Mouse (Mus musculus) layer of hippocampus, adult 8-10 months (tissue): ENCODE measurements around the gene Tep1. TPM values are rescaled to one million over a fixed set of nuclear protein-coding genes. Genes with fewer than 3 reads are reported as not detected.
"Not testable (repeated sequence)": the region's sequence is repeated elsewhere in the genome, so short reads cannot be mapped to it uniquely, and the experiment has no call there.

Experiments used
- DNase-seq, 2 experiments: peaks; one replicate each; pipeline ENCODE4 v3.0.0; 2022; ENCODE audit warnings: low spot score in 2 of 2
- total RNA-seq, 4 experiments: library from RNA; stranded (reverse); gene quantifications; 2 replicates each; pipeline ENCODE4 v1.2.4; 2022

Gene Tep1
- total RNA-seq, 4 experiments from 2014 or later = 5.1 to 8.0 (median 7.4) TPM

DNA sequence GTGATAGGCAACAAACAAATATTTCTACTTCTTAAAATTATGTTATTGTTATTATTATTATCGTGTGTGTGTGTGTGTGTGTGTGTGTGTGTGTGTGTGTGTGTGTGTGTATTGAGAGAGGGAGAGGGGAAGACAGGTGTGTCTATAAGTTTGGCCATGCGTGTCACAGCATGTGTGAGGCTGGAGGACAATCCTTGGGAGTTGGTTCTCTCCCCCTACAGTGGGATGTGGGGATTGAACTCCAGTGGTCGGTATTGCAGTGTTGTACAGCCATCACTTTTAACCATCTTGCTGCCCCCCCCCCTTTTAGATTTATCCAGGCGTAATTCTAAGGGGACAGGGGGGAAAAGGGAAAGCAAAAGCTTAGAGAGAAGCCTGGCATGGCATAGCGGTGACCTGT is 1.7 kb downstream of the Tep1 start:
- no peak for DNase-seq

DNA sequence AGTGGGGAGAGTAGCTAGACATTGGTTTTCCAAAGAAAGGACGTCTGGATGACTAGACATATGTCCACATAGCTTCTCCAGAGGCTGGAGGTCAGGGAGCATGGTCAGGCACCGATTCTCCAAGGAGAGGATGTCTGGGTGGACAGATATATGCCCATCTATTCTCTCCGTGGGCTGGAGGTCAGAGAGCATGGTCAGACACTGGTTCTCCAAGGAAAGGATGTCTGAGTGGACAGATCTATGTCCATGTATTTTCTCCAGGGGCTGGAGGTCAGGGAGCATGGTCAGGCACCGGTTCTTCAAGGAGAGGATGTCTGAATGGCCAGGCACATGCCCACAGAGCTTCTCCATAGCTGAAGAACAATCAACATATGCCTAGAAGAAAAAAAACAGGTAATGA is 2.1 kb downstream of the Tep1 start:
- DNase-seq = no peak

DNA sequence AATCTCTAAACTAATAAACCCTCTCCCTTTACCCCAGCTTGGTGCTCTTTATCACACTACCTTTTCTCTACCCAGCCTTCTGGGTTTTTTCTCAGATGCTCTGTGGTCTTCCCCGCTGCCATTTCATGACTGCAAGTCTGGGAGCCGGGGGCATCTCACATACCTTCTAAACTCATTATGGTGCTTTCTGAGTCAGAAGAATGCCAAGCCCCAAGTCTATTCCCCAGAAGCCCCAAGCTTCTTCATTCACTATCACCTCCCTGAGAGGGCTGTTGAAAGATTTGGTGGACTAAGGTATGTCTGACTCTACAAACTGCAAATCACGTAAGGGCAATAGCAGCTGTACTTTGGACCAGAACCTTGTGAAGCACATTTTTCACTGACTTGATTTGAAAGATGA is 3.4 kb downstream of the Tep1 start:
- DNase-seq = no peak

DNA sequence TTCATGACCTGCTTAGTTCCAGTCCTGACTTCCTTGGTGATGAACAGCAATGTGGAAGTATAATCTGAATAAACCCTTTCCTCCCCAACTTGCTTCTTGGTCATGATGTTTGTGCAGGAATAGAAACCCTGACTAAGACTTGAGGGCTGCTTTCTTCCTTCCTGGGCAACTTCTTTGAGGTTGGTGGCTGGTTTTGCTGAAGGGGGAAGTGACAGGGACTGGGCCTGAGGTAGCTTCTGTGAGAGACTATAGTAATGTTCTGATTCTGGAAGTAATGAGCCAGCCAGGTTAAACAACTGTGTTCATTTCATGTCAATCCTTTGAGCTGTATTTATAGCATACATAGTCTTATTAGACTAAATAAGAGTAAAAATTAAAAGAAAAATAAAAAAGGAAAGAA is 5.4 kb downstream of the Tep1 start:
- DNase-seq = not testable (repeated sequence)

DNA sequence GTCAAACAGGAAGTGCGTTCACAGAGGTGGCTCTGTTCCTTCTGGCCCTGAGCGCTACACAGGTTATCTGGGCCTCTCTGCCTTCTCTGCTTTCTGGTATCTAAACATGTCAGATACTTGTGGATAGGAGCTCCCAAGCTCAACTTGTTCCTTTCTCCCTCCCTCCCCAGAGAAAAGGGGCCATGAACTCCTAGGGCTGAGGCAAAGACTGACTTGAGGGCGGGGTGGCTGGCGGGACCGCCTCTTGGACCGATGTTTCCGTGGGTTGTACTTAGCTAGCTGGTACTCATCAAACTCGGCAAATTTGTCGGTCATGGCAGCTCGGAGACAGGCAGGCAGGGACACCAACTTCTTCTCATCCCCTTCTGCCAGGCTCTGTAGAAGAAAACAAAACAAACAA is 7.7 kb downstream of the Tep1 start:
- DNase-seq = no peak

DNA sequence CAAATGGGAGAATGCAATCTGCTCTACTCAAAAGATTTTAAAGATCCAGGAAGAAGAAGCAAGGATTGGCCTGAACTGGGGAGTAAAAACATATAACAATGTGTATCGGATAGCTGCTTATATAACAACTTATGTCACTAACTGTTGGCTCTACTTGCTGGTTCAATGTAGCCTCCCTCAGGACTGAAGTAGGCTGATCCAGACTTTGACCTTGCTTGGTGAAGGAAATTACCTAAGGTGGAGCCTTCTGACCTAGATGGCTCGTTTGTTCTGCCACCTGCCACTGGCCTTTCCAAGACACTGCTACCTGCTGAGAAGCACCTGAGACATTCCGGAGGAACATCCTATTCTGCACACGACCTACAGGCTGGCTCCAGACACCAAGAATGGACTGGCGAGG is 14.6 kb downstream of the Tep1 start:
- DNase-seq = no peak

DNA sequence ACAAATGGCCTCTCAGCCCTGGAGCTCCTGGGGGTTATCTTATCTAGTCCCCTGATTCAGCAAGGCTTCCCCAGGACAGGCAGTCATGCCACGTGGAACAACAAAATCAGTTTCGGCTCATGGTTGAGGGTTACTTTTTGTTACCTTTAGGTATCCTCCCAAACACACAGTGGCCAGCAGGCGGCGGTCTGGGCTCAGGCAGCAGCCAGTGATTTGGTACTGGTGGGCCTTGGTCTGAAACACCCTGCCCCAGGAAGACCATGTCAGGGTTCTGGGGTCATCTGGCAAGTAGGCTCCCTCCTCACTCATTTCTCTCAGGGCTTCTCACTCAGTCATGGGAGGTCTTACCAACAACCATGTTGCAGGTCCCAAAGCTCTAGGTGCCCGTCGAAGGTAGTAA is 33.1 kb downstream of the Tep1 start:
- DNase-seq = no peak

DNA sequence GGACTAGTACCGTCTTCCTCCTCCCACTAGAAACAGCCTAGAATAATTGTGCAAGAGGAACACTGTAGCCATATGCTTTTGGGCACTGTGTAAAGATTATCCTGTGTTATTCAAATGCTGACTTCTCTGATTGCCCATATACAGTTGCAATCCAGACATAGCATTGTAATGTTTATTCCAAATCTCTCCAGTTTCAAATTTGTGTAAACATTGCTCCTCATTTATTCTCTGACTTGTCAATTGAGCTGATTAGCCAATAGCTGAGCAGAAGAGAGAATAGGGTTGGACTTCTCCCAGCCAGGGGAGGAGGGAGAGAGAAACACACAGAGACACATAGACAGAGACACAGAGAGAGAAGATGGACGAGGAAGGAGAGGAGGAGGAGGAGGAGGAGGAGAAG is 35.9 kb downstream of the Tep1 start:
- DNase-seq = no peak

DNA sequence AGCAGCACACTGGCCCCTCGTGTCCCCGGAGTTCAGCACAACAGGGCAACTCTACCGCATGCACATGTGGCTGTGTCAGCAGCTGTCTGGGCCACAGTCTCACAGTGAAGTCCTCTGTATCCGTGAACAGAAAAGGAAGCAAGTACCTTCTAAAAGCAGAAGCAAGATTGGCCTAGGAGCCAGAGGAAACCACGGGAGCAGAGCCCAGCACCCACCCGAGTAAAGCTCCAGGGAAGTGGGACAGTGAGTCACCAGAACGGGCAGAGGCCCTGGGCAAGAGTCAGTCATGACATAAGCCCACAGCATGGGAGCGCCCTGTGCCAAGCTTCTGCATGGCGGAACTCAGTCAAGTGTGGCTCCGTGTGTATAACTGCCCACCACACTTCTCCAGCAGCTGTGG is 36.4 kb downstream of the Tep1 start:
- no peak for DNase-seq

DNA sequence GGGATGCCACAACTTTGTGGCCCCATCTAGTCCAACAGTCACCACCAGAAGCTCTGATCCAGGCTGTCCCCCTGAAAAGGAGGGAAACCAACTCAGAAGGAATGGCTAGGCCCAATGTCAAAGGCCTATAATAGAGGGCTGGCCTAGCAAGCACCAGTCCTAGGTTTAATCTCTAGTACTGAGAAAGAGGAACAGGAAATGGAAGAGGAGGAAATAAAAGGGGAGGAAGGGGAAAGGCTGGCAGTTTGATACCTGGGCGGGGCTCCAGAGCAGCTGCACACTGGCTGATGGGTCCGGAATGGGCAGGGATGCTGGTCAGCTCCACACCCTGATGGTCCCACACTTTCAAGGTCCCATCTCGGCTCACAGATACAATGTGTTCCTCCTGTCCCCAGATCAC is 40.5 kb downstream of the Tep1 start:
- DNase-seq = no peak

DNA sequence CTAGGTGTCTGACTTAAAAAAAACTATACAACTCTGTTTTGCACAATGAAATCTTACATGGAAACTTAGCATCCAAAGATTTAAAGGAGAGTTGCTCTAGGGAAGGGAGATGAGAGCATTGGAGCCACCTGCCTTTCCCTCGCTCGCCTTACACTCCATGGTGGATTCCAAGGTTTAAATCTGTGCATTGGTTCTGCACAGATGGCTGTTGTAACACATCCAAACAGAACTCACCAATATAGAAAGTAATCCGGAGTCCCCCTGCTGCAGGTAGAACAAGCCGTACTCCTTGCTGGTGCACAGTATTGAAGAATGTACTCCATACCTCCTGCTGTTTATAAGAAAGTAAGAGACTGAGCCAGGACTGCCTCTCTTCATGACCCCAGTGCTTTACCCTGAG is 43.8 kb downstream of the Tep1 start:
- DNase-seq = peak; percentile 11 to 12

DNA sequence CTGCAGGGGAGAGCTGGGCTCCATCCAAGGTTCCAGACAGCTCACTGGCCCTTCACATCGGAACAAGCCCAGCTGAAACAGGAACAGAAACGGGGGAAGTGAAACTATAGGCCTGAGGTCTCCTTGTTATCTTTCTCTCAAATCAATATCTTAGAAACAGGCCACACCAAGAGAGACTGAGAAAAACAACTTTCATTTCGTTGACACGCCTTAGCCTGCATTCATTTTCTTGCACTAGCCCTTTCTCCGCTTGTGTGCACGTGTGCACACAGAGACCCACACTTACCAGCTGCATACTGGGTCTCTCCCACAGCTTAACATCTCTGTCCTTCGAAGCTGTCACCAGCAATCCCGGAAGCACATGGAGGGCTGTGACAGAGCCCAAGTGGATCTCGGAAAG is 46.1 kb downstream of the Tep1 start:
- DNase-seq = no peak

DNA sequence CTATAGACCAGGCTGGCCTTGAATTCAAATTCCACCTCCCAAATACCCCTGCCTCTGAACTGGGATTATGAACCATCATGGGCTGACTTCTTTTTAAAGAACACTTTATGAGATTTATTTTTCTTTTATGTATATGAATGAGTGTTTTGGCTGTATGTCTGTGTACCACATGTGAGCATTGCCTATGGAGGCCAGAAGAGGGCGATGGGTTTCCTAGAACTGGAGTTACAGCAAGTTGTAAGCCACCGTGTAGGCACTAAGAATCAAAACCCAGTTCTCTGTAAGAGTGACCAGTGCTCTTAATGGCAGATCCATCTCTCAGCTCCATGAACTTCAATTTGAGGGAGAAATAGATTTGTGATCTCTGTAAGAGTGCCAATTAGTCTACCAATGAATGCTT is 47.1 kb downstream of the Tep1 start:
- no peak for DNase-seq

DNA sequence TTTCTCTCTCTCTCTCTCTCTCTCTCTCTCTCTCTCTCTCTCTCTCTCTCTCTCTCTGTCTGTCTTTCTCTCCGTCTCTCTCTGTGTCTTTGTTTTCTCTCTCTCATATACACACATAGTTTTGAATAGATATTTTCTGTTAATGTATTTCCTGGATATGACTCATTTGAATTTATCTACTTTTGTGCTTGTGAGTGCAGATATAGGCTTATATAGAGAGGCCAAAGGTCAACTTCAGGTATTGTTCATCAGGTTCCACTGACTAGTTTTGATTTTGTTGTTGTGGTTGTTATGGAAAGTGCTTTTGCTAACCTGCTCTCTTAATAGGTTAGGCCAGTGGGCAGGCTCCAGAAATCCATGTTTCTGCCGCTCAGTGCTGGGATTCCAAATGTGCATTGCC is 57.3 kb downstream of the Tep1 start:
- DNase-seq = no peak

DNA sequence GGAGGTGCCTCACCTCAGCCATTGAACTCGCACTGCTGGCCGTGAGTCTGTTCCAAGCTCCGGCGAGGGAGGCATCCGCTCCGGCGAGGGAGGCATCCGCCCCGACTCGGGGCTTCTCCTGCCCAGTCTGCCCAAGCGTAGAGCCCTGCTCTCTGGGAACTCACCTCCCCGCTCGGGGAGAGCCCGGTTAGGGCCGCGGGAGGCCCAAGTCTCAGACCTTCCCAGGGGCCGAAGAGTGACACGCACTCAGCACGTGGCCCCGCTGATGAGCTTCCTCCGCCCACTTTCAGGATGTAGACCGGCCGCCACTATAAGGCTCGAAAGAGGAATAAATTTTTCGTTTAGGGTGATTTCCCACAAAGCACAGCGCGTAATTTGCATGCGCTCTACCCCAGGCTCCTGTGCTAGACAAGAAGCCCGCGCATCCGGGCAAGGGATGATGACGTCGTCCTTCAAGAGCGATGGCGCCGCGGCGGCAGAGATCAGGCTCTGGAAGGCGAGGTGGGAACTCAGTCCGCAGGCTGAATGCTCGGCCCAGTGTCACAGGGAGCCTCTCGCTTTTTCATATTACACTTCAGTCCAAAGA is 62.8 kb downstream of the Tep1 start, which contains the start of the genes Ccnb1ip1 and Parp2:
Gene Ccnb1ip1 (minus strand): TSS at position 246 of the 586 bp plus-strand sequence.
Gene Parp2 (plus strand): TSS at position 355 of the 586 bp plus-strand sequence.
- peak; percentile 98 to 99 for DNase-seq

DNA sequence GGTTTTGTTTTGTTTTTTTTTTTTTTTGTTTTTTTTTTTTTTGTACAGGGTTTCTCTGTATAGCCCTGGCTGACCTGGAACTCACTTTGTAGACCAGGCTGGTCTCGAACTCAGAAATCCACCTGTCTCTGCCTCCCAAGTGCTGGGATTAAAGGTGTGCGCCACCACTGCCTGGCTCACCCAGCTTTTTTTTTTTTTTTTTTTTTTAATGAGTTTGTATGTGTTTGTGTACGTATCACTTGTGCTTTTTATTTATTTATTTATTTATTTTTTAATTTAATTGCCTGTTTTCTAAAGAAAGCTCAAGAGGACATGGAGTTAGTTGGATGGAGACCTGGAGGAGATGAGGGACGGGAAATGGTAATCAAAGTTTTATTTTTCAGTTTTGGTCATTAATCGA is 63.9 kb downstream of the Tep1 start:
- DNase-seq = not testable (repeated sequence)

DNA sequence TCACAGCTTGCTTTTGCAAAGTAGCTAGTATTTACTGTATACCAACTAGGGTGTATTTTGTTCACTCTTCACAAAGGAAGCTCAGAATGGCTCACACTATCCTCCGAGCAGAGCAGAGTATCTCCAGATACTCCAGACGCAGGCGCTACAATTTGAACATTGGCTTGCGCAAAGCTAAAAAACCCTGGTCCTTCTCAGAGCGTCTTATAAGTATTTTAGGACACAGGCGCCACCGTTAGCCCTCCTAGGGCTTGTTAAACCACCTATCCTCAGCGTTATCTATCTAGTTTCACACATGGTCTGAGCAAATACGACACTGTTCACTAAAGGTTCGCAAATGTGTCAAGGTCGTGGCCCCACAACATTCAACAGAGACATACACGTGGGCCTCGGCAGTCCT is 65.7 kb downstream of the Tep1 start:
- no peak for DNase-seq

DNA sequence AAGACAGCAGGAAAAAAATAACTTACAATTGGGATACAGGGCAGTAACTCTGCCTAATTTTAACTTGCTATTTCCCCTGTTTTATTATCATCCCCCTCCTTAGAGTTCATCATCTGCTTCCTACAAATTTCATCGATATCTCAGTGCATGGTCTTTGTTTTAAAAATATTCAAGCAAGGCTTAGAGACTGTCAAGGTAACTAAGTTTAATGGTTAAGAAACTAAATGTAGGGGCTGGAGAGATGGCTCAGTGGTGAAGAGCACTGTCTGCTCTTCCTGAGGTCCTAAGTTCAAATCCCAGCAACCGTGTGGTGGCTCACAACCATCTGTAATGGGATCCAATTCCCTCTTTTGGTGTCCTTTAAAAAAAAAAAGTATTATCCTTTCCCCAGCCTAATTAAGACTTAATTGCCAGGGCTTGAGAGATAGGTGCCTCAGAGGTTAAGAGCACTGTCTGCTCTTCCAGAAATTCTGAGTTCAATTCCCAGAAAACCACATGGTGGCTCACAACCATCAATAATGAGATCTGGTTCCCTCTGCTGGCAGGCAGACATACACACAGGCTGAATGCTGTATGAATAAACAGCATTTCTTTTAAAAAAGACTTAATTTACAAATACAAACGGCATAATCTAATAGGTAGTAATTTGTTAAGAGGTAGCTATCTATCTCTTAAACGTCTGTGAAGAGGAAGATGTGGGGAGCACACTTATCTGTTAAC is 67.4 kb downstream of the Tep1 start:
- no peak for DNase-seq

DNA sequence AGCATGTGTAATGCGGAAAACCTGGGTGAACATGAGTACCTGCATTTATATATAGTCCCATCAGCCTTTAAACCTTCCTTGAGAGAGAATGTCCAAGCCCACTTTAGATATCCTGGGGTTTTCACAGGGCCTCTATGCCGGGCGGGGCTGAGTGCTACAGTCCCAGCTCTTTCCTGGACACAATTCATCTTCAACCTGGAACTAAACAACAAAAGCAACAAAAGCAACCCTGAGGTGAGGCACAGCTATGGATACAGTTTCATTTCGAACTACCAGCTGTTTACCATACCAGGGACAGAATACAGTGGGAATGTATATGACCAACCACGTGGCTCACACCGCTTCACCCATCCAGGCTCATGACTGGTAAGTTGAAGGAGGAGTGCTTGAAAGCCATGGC is 67.9 kb downstream of the Tep1 start:
- no peak for DNase-seq

DNA sequence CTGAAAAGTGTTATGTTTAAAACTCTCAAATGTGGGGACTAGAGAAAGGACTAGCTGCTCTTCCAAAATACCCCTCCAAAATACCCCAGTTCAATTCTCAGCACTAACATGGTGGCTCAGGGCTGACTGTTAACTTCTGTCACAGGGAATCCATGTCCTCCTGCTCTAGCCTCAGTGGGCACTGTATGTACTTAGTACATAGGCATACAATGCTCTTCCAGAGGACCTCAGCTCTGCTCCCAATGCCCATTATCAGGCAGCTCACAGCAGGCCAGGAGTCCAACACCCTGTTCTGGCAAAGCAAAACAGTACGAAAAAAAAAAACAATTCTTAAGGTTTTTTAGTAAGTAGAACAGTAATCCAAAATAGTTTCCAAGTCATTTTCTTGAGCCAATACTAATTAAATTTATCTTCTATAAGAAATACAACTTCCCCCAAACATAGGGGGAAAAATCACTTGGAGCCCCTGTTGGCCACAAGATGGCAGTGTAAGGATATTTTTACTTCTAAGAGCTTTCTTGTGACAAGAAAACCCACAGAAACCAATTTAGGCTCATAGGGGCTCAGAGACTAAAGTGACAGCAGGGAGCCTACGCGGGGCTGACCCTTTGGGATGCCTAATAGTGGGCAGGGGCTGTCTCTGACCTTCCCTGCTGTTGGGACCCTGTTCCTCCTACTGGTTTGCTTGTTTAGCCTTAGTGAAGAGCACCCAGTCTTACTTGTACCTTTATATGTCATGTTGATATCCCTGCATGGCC is 70.7 kb downstream of the Tep1 start:
- peak in 1 of 2 experiments; percentile 35 for DNase-seq

DNA sequence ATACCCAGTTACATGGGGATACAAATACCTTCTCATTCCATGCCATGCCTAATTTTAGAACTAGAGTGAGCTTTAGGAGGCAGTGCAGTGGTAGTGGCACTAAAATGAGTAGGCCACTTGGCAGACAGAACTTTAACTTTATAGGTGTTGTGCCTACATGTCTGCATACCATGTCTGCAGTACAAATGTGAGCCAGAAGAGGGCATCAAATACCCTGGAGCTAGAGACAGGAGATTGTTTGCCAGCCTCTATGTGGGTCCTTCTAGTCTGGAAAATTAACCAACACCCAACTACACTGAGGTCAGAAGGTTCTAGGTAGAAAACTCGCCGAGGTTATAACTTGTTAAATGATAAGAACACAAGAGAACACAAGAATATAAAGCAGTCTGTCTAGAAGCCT is 71.8 kb downstream of the Tep1 start:
- no peak for DNase-seq

DNA sequence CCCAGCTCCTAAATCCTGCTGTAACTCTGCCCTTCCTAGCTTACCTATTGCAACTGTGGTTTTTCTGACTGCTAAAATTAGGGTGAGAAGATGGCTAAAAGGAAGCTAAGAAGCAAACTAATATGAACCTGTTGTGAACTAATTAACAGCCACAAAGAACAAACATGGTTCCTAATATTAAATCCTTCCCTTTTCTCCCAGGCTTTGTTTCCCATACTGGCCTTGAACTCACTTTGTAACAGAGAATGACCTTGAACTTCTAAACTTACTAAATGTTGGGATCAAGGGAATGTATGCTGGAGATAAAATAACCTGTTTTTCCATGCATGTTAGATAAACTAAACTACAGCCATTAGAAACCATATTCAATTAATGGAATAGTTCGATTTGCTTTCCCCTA is 73.9 kb downstream of the Tep1 start:
- DNase-seq = no peak

DNA sequence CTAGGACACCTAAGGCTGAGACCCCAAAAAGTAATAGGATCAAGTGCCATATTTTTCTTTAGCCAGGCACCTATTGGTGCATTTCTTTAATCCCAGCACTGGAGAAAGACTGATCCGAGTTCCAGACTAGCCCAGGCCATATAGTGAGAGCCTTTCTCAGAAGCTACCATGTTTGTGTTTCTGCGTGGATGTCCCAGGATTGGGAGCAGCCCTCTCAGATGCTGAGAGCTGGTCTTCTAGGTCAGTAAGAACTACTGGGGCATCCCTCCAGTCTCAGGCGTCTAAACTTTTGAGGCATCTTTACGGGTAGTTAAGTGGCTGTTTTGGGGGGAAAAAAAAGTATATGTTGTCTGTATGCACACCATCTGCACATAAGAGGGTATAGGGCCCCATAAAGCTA is 74.4 kb downstream of the Tep1 start:
- no peak for DNase-seq
